Mouse (Mus musculus) thymus, postnatal 10 days (tissue): Measurements from ENCODE around the gene Rsph9.

Experiments used
- DNase-seq, 2 experiments: peaks; one replicate each; pipeline ENCODE4 v3.0.0; 2021; ENCODE audit warnings: low spot score in 2 of 2

Gene Rsph9

DNA sequence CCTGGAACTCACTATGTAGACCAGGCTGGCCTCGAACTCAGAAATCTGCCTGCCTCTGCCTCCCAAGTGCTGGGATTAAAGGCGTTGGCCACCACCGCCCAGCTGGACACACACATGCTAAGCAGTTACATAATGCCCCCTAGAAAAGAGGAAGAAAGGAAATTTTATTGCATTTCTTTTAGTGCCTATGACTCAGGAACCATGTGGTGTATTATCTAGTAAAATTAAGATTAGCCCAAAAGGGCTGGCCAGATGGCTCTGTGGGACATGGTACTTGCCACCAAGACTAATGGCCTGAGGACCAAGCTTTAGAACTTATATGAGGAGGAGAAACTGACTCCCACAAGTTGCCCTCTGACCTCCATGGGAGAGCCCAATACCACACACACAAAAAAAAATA is 4.1 kb downstream of the Rsph9 start:
- no peak for DNase-seq

- DNase-seq, result no peak
Observed at GRCm38 (mm10) chr17:46138563-46139236, 5.3 kb downstream of the Rsph9 start.

DNA sequence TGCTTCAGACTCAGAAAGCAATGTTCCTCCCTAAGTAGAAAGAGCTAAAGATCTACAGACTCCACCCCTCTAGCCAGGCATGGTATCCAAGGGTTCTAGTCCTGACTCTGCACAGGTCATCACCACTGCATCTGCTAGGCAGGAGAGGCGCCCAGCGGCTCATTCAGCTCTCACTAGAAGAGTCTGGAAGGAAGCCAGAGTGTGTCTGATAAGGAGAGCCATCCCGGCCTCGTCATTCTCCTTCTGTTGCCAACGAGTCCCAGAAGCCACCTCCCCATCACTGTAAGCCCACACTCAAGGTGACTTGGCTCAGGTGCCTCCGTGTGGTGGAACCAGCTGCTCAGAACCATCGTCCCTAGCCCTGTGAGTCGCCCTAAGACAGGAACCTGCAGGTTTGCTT is 11.2 kb downstream of the Rsph9 start:
- no peak for DNase-seq

DNA sequence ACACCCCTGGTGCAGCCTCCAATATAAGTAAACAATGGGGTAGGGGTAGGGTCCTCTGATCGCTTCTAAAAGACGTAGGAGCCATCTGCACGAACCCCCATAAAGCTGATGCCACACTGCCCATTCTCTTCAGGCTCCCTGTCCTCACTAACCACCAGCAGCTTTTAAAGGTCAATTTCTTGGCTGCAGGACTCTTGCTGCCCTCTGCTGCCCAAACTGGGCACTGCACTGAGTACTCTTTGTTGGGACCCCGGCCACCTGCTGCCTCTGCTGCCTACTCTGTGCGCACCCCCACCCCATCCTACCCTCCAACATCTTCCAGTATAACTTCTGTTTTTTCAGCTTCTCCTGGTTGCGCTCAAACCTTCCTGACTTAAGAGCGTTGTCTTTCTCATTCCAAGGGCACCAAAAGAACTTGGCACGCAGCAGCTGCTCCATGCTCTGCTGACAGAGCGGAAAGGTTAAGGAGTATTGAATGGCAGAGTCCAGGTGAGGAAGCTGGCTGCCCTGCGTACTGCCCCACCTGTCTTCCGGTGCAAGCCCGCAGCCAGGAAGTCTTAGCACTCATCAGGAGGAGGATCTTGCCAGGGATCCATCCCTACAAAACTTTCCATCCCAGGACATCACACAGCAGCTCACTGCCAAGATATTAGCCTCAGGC is 11.8 kb downstream of the Rsph9 start:
- peak; percentile 42 to 76 for DNase-seq

GRCm38 (mm10) chr17:46129741-46130498 is 14.1 kb downstream of the Rsph9 start:
- DNase-seq, result no peak

DNA sequence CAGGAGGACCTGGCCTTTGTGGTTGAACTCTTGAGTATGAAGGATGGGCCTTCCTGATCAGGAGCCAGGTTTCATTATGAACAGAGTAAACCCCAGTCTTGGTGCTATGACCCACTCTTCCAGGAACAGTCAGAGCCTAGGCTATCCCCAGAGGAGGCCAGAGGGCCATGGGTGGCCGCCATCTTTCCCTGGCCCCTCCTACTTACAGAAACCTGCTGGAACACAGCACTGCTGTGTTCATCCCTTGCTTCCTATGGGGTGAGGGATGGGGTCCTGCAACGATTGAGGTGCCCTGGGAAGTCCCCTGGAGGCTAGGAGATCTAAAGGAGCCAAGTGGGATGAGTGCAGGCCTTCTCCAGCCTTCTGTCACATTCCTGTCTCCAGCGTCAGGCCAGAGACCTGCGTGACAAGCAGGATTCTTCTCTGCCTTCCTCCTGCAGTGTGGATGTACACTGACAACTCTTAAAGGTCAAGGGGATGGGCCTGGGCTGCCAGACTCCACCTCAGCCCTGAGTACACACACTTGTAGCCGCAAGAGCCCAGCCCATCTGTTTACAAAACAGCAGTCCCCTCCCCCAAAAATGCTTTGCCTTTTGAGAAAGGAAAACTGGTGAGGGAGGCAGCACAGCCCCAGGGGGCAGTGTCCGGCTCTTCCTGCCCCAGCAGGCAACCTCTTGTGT is 16.1 kb downstream of the Rsph9 start:
- no peak for DNase-seq

GRCm38 (mm10) chr17:46126608-46127007 is 17.4 kb downstream of the Rsph9 start:
- DNase-seq, result no peak

DNA sequence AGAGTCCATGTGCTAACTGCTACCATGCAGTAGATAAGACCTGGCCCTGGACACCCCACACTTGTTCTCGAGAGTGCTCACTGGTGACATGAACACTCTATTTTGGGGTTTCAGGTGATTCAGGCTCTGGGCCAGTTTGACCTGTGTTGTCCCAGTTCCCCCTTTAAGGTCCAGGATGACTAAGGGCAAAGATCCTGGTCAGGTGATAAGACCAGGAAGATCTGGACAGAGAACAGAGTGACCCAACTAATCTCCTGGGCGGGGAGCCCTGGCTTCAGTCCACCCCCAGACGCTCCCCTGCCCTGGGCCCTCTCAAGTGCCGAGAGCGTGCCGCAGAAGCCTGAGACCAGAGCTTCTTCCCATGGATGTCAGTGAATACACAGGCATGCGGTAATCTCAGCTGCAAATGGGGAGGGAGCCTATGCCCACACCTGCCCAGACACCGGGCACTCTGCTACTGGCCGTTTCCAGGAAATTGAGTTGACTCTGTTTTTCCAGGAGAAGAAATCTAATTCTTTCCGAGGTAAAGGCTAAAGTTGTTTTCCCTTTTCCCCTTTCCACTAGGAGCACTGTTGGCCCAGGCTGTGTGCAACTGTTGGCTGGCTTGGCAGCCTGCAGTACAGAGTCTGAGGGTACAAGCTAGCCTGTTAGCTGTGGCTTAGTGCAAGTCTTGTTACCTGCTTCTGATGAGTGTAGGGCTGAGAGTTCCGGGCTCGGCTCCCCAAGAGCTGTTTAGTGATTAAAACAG is 19.9 kb downstream of the Rsph9 start:
- no peak for DNase-seq

DNA sequence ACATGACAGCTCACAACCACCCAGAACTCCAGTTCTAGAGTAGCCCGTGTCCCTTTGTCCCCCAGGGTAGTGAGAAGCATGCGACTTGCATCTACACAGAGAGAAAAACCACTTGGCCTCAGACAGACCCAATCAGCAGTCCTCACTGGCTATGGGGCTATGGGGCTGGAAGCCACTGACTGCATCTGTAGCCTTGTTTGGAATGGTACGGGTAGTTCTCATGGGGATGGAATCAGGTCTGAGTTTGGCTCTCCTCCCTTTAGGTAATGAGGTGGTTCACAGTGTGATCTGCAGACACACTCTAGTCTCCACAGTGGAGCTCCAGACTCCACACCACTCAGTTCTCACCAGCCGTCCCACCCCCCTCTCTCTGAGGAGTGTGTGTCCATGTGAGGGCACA is 20.7 kb downstream of the Rsph9 start:
- DNase-seq, result no peak

GRCm38 (mm10) chr17:46122791-46123190 is 21.2 kb downstream of the Rsph9 start:
- DNase-seq, result no peak

- DNase-seq, result no peak
Observed at GRCm38 (mm10) chr17:46119641-46120040, 24.4 kb downstream of the Rsph9 start.

- no peak for DNase-seq
Observed at GRCm38 (mm10) chr17:46118423-46118850, 25.6 kb downstream of the Rsph9 start.

DNA sequence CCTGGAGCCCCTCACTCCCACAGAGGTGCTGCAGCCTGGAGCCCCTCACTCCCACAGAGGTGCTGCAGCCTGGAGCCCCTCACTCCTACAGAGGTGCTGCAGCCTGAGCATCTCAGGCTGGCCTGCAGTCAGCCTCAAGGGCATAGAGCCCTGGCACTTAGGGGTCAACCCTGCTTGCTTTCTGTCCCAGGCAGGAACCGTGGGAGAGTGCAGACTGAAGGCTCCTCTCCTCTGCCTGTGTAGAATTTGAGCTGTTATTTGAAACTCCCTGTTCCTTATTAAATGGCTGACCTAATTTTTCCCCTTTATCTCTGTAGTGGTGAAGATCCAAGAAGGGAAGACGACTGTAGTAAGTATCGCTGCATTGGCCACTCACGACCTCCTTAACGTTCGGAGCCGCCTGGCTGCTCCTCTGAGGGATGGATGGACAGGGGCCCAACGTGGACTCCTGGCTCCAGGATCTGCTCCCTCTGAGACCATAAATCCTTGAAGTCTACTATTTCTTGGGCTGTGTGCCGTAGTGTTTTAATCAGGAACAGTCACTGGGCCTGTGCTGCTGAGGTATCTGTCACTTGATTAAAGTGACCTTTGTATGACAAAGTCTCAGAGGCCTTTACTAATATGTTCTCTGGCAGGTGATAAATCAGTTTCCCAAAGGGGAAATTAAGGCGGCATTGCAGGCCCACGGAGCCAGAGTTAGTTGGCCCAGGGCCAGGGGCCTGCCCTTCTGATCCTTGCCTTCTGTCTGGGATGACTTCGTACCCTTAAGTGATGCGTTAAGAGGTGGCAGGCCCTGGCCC is 26.2 kb downstream of the Rsph9 start:
- DNase-seq, result no peak

DNA sequence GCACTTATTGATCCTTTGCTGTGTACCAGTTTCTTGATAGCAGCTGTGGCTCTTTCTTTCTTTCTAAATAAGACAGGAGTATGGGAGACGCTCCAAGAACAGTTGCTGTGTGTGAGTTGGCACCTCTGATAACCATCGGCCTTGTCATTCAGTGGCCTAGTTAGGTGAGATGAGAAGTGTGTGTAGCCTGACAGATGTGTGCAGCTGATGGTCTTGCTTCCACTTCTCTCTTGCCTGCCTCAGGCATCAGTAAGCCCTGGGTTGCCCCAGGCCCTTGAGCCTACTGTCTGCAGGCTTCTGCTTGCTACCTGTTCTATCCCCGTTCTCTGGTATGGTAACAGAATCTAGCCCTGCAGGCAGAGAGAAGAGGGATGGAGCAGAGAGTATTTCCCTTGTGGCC is 27.1 kb downstream of the Rsph9 start:
- no peak for DNase-seq

DNA sequence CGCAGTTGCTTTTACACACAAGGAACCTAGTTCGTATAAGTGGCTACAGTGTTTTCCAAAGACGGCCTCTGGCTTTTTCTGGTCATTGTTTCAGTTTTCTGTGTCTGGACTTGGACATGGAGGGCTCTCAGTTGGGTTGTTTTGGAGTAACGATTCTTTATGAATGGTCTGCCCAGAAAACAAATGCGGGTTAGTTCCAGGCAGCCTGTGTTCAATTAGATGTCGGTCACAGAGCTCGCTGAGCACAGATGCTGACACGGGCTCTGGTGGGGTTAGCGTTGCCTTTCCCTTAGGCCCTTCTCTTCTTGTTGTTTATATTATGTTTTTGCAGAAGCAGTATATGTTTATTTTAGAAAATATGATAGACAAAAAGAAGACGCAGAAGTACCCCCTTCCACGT is 27.9 kb downstream of the Rsph9 start:
- DNase-seq, result no peak

- DNase-seq, result no peak
Observed at GRCm38 (mm10) chr17:46115489-46115888, 28.5 kb downstream of the Rsph9 start.

DNA sequence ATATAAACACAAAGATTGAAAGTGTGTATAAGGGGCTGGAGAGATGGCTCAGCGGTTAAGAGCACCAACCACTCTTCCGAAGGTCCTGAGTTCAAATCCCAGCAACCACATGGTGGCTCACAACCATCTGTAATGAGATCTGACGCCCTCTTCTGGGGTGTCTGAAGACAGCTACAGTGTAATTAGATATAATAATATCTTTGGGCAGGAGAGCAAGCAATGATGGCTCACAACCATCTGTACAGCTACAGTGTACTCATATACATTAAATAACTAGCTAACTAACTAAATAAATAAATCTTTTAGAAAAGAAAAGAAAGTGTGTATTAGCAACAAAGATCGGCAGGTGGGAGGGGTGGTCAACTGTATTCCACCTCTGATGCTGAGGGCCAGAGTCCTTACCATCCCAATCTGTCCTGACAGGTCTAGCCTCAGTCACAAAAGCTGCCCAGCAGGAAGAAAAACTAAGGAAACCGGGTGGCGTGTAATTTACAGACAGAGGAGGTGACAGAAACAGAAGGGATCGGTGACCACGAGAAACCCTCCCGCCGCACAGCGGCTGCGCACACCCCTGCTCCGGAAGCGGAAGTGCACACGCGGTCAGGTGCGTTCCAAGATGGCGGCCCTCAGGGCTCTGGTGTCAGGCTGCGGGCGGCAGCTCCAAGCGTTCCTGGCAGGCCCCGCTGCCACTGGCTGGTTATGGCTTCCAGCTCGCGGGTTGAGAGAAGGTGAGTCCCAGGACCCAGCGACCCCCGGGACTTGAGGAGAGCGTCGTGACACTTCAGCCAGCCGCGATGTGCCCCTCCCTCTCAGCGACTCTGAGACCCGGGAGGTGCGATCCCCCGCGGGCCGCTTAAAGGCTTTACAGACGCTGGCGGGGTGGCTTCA is 33.4 kb downstream of the Rsph9 start, which contains the start of gene Mrps18a:
Gene Mrps18a, plus strand, starts transcription at position 585 of the 888 bp plus-strand sequence.
- DNase-seq, result peak; percentile 60 to 78

GRCm38 (mm10) chr17:46108286-46108685 is 35.7 kb downstream of the Rsph9 start:
- no peak for DNase-seq

- no peak for DNase-seq
Observed at GRCm38 (mm10) chr17:46104487-46104886, 39.5 kb downstream of the Rsph9 start.
